Mouse (Mus musculus) thymus, postnatal 0 days (tissue): ENCODE data around the gene Rnf25. TPM values are rescaled to one million over a fixed set of nuclear protein-coding genes. Genes with fewer than 3 reads are reported as not detected.

Experiments used
- DNase-seq: peaks from one replicate; pipeline ENCODE4 v3.0.0-alpha.2; 2015; ENCODE audit warnings: low spot score
- polyA plus RNA-seq: library from polyadenylated mRNA; unstranded; fragments of >200 nt; fragmentation: Nextera tagmentation; extraction: Ambion mirVana; gene quantifications from 2 replicates; pipeline ENCODE4 v1.2.1, GENCODE M21; 2015

Gene Rnf25
- polyA plus RNA-seq: 27.7 and 29.7 TPM in 2 replicates

GRCm38 (mm10) chr1:74601267-74601962 lies at the start of gene Rnf25, which contains the start of gene Stk36:
Rnf25 (minus strand) TSS chr1:74601397.
Stk36 (plus strand) TSS chr1:74601445.
- peak; percentile 85 for DNase-seq

DNA sequence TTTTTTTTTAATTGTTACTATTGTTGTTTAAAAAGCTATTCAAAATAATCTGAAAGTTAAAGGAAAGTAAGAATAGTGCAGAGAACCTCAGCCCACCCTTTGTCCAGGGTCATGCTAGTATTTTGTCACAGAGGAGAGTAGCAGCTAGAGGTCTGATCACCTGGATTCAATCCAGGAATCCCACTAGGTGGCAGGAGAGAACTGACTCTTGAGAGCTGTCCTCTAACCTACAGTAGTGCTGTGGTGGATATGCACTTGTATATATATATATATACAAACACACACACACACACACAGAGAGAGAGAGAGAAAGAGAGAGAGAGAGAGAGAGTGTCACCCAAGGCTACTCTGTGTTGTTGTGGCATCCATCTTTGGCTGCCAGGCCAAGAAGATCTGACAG lies 42.7 kb upstream of the Rnf25 start:
- peak; percentile 16 for DNase-seq

- DNase-seq: no peak
Observed at GRCm38 (mm10) chr1:74643524-74643923, 42.3 kb upstream of the Rnf25 start.

GRCm38 (mm10) chr1:74632734-74633133 lies 31.5 kb upstream of the Rnf25 start:
- DNase-seq: no peak

DNA sequence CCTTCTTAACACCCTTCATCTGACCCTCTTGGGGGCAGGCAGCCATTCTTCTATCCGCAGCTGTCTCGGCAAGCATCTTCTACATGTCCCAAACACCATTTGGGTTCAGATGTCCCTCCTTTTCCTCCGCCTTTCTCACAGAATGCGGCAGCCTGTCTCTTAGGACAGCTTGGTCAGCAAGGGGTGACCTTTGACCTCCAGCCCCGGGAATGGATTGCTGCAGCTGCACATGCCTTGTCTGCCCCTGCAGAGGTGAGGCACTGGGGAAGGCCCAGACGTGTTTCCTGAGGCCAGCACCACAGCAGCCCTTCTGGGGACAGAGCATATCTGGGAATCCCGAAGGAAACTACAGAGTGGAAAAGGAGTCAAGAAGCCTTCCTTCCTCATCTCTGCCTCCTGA lies 26.8 kb upstream of the Rnf25 start:
- DNase-seq: no peak

GRCm38 (mm10) chr1:74626076-74626475 lies 24.9 kb upstream of the Rnf25 start:
- DNase-seq: no peak

GRCm38 (mm10) chr1:74624183-74624582 lies 23.0 kb upstream of the Rnf25 start:
- DNase-seq: no peak

DNA sequence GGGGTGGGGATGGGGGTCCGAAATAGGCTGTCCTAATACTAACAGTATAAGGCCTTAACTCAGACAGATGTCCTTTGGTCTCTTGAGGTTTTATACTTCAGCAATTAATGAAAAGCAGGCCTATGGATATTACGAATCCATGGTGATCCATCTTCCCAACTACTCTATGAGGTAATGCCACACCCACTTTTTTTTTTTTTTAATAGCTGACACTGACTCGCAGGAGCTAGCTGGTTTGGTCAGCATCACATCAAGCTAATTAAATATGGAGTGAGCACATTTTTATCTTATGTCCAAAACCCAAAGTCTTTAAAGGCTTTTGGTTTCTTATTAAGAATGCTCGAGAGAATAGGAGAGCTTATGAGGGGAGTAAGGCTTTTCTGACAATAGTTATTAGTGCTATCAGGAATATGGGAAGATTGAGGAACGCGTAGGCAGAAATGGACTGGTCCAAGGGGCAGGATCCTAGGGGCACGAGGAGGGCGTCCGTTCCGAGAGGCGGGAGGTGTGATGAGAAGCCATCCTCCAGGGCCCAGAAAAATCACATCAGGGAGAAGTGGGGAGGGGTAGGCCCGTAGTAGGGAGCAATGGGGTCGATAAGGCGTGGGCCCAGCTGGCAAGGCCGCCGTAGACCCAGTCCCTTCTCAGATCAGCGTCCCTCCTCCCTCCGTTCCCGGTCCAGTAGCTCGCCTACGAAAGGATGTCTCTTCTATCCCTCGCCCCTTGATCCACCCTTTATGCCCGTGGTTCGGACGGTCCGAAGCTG lies 513 bp downstream of the Rnf25 start:
- DNase-seq: no peak

DNA sequence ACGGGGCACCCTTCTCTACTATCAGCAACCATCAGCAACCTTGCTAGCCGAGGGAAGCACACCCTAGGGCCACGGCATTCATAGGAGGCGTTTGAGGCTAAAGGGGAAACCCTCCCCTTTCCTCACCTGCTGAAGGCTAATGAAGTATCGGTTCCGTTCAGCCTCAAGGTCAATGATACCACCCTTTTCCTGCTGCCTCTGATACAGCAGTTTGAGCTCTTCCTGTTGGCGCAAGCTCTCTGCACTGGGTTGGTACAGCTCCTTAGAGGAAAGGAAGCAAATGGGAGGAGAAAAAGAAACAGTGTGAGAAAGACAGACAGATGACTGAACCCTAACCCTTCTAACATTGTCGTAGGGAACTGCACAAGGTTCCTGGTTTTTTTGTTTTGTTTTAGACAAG lies 6.8 kb downstream of the Rnf25 start:
- DNase-seq: no peak

DNA sequence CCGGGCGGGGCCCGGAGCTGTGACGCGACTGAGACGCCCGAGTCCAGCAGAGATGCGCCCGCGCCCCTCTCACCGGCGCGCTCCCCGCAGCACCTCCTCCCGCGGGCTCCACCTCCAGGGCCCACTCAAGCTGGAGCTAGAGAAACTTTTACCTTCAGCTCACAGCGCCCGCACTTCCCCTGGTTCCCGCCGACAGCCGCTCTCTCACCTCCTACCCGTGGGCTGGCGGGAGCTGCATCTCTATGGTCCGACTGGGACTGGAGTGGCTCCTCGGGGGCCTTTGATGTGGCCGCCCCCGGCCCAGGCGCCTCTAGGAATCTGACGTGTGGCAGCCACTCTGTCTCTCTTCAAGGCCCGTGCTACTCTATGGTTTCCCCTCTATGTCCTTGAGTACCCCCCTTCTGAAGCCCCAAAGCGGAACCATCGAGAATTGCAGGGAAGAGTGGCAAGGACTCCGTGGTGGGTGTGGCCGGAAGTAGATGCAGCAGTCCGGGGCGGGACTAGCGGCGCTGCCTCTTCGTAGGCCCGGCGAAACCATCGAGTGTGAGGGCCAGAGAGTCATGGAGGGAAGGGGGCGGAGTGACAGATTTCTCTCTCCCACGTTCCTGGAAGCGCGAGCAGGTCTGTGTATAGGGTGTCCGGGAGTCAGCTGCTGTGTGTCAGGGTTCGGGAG lies 13.3 kb downstream of the Rnf25 start, which contains the start of the genes Zfp142 and Bcs1l:
Gene Zfp142 (minus strand): TSS at position 474 of the 673 bp plus-strand sequence.
Gene Bcs1l (plus strand): TSS at position 517 of the 673 bp plus-strand sequence.
- peak; percentile 99 for DNase-seq

DNA sequence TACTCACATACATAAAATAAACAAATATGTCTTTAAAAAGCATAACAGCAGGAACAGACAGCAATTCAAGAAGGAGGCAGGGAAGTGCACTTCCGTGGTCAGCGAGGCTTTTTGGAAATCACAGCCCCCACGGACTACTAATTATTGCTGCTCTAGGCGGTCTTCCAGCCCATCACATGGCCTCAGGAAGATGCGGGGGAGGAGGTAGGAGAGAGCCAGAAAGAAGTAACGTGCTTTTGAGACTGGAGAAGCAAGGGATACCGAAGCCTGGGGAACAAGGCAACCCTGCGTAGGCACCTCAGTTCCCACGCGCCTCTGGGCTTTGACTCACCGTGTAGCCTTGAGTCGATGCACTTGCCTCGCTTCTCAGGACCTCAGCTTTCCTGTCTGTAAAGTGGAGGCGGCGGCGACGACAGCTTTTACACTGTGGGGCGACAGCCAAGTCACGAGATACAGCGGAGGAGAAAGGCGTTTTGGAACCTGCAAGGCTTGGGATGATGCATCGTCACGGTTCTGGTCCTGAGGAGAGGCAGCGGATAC lies 13.9 kb downstream of the Rnf25 start:
- DNase-seq: no peak

DNA sequence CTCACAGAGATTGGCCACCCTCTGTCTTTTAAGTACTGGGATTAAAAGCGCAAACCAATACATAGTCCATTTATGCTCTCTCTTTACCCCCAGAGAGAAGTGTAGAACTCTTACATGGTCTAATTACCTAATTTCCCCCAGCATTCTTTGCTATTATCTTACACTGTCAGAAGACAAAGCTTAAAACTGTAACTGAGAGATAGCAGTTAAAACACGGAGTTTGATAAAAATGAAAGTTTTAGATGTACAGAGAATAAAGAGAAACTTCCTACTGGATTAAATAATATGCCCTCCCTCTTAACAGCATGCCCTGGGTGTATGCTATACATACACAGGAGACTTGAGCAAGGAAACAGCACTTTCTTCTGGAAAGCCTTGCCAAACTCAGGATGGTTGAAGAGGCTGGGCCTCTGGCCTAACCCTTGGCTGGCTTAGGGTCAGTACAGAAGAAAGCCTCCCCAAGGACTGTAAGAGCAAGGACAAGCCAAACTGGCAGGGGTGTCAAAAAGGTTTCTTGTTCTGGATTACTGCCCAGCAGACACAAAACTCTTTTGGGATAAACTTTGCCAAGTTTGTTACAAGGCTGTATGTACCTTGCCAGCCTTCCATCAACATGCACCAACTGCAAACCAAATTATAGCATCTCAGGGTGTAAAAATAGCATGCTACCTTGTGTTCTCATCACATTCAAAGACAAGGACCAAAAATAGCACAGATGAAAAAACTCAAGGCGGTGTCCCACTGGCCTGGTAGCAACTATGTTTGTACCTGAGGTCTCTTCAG lies 16.4 kb downstream of the Rnf25 start:
- DNase-seq: no peak

GRCm38 (mm10) chr1:74582621-74583020 lies 18.6 kb downstream of the Rnf25 start:
- DNase-seq: no peak

DNA sequence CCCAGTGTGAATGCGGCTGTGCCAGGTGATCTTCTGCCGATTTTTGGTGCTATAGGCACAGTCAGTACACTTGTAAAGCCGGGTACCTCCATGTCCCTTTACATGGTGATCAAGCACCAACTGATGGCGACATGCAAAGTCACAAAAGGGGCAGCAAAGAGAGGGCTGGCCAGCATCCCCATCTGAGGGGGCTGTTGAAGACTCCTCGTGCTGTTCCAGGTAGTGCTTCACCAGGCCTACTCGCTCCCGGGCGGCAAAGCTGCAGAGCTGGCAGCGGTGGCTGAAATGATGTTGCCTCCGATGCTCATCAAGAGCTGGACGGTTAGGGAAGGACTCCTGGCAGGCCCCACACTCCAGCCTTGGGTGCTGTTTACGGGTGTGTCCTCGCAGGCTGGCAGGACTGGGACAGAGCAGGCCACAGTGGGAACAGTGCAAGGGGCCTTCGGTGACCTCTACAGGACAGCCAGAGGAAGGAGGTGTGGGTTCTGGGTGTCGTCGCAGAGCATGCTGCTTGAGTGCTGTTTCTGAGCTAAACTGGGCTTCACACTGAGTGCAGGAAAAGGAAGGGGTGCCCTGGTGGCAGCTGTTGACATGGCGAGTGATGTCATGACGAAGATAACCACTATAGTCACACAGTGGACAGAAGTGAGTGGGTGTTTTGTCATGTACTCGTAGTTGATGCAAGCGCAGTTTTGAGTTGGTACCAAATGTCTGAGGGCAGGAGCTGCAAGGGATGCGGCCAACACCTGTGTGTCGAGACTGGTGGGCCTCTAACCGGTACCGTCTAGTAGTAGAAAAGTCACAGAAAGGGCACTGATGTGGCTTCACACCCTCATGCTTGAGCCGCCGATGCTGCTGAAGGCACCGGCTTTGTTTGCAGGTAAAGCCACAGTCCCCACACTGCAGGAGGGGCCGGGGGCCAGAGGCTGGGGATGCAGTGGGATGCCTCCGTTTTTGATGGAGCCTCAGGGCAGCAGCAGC lies 31.2 kb downstream of the Rnf25 start:
- no peak for DNase-seq

DNA sequence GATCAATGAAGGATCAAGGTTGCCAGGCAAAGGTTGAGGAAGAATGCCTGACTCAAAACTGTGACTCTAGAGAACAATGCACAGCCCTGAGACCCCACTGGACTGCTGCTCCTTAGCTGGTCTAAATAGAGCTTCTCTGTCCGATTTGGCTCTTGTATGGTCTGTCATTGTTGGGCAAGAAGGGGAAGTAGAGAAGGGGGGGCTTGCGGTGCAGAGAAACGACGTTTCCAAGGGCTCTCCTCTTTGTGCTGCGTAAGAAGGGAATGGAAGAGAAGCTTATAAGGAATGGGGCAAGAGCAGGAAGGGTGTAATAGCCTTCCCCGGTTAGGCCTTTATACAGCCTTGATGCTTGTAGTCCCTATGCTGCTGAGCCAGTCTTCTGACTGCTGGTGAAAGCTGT lies 35.4 kb downstream of the Rnf25 start:
- no peak for DNase-seq

- DNase-seq: no peak
Observed at GRCm38 (mm10) chr1:74559061-74559460, 42.1 kb downstream of the Rnf25 start.

DNA sequence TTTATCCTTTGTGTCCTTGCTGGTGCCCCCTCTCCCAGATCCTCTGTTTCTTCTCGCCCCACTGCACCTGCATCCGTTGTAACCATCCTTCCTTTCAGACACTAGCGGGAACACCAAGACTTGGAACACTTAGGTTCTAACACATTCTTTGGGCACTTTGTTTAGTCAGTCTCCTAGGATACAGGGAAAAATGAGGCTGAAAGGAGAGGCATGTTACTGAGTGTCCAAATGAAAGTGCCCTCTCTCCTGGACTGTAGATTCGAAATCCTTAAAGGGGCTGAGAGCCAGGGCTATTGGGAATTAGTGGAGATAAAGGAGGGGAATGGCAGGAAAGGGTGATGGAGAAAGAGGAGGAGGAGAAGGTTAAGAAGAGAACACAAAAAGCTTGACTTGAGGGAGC lies 57.0 kb downstream of the Rnf25 start, which contains the start of gene Usp37:
Gene Usp37 (minus strand): TSS at position 101 of the 400 bp plus-strand sequence.
- DNase-seq: no peak
